Mouse (Mus musculus): ENCODE results near the gene Vps4a. TPM values are rescaled to one million over a fixed set of nuclear protein-coding genes. Genes with fewer than 3 reads are reported as not detected.

Gene Vps4a
- polyA plus RNA-seq, 1 experiment from 2014 or later, result 41.4 TPM

- DNase-seq (ENCODE audit: low spot score) (no peak), ATAC-seq (ENCODE audit: low FRiP score, low TSS enrichment) (no peak)
- no peak for TF ChIP-seq EP300 (optimal IDR thresholded peaks at IDR 0.05)
- no peak for TF ChIP-seq CTCF (IDR thresholded peaks at IDR 0.05; ENCODE audit: low read depth)
- Histone ChIP-seq H3K27ac (replicated peaks) (no peak overlapping the region), H3K4me2 (replicated peaks; ENCODE audit: low read depth) (no peak overlapping the region), H3K4me3 (ENCODE audit: low read depth, low read length) (no peak overlapping the region), H3K4me1 (replicated peaks; ENCODE audit: control insufficient read depth, insufficient read depth) (0 out of 2 replicates have a peak, but pooled peaks cover 2% of the 10 kb centered on the region), H3K9me3 (ENCODE audit: control insufficient read depth, low read length) (no peaks in the 10 kb centered on the region), H3K9ac (ENCODE audit: low read length) (no peak overlapping the region), H3K27me3 (ENCODE audit: control insufficient read depth, insufficient read depth, low read length) (no peaks in the 10 kb centered on the region), H3K36me3 (ENCODE audit: control insufficient read depth, insufficient read depth, low read length) (peaks cover 13% of the 10 kb centered on the region; the same call in 1 of the 2 replicates)
- 93% methylated on average over 8 of the region's 8 CpGs for WGBS
Measured at GRCm38 (mm10) chr8:107052046-107052445, 21.0 kb downstream of the Vps4a start.

- Histone ChIP-seq H3K36me3 (ENCODE audit: control insufficient read depth, insufficient read depth, low read length) (peaks cover 16% of the 10 kb centered on the region; the same call in 1 of the 2 replicates), H3K4me1 (replicated peaks; ENCODE audit: control insufficient read depth, insufficient read depth) (0 out of 2 replicates have a peak, but pooled peaks cover 2% of the 10 kb centered on the region), H3K9ac (ENCODE audit: low read length) (peak within 1 kb of the TSS; percentile 94), H3K27ac (replicated peaks) (peak within 1 kb of the TSS; percentile 90), H3K4me3 (ENCODE audit: low read depth, low read length) (peak within 1 kb of the TSS; percentile 96), H3K9me3 (ENCODE audit: control insufficient read depth, low read length) (no peaks in the 10 kb centered on the region), H3K27me3 (ENCODE audit: control insufficient read depth, insufficient read depth, low read length) (no peaks in the 10 kb centered on the region), H3K4me2 (replicated peaks; ENCODE audit: low read depth) (peak within 1 kb of the TSS; percentile 90)
- WGBS, result under 1% methylated on average over 87 of the region's 88 CpGs
- ATAC-seq (ENCODE audit: low FRiP score, low TSS enrichment) (peak; percentile 96), DNase-seq (ENCODE audit: low spot score) (peak; percentile 97)
- no peak for TF ChIP-seq EP300 (optimal IDR thresholded peaks at IDR 0.05)
- TF ChIP-seq CTCF (IDR thresholded peaks at IDR 0.05; ENCODE audit: low read depth), result no peak
Measured at GRCm38 (mm10) chr8:107056076-107056972, 25.3 kb downstream of the Vps4a start, which contains the start of the genes Cog8 and Nip7. Cog8 (minus strand) TSS chr8:107056689. Nip7 (plus strand) TSS chr8:107056877.

GRCm38 (mm10) chr8:107056973-107057369 is 25.9 kb downstream of the Vps4a start:
- WGBS, result under 1% methylated on average over 33 of the region's 33 CpGs
- 0 out of 2 replicates have a peak, but pooled peaks cover 2% of the 10 kb centered on the region for H3K4me1 ChIP-seq (replicated peaks; ENCODE audit: control insufficient read depth, insufficient read depth)
- peaks cover 13% of the 10 kb centered on the region; the same call in 1 of the 2 replicates for H3K36me3 ChIP-seq (ENCODE audit: control insufficient read depth, insufficient read depth, low read length)
- H3K4me2 ChIP-seq (replicated peaks; ENCODE audit: low read depth), result peak overlapping the region; percentile 90
- H3K9ac ChIP-seq (ENCODE audit: low read length), result peak overlapping the region; percentile 85
- no peak for DNase-seq (ENCODE audit: low spot score)
- no peaks in the 10 kb centered on the region for H3K9me3 ChIP-seq (ENCODE audit: control insufficient read depth, low read length)
- peak overlapping the region; percentile 67 for H3K27ac ChIP-seq (replicated peaks)
- peak overlapping the region; percentile 96 for H3K4me3 ChIP-seq (ENCODE audit: low read depth, low read length)
- ATAC-seq (ENCODE audit: low FRiP score, low TSS enrichment), result peak; percentile 70
- no peak for TF ChIP-seq EP300 (optimal IDR thresholded peaks at IDR 0.05)
- 0 out of 2 replicates have a peak, but pooled peaks have one; percentile 22 for TF ChIP-seq CTCF (IDR thresholded peaks at IDR 0.05; ENCODE audit: low read depth)
- H3K27me3 ChIP-seq (ENCODE audit: control insufficient read depth, insufficient read depth, low read length), result no peaks in the 10 kb centered on the region

- no peak overlapping the region for H3K4me3 ChIP-seq (ENCODE audit: low read depth, low read length)
- H3K9ac ChIP-seq (ENCODE audit: low read length), result no peak overlapping the region
- 45% methylated on average over 1 of the region's 1 CpGs for WGBS
- ATAC-seq (ENCODE audit: low FRiP score, low TSS enrichment), result peak; percentile 61; the same call in 1 of the 2 replicates
- H3K27me3 ChIP-seq (ENCODE audit: control insufficient read depth, insufficient read depth, low read length), result no peaks in the 10 kb centered on the region
- DNase-seq (ENCODE audit: low spot score), result no peak
- no peak overlapping the region for H3K27ac ChIP-seq (replicated peaks)
- no peaks in the 10 kb centered on the region for H3K9me3 ChIP-seq (ENCODE audit: control insufficient read depth, low read length)
- TF ChIP-seq EP300 (optimal IDR thresholded peaks at IDR 0.05), result no peak
- TF ChIP-seq CTCF (IDR thresholded peaks at IDR 0.05; ENCODE audit: low read depth), result no peak
- H3K4me1 ChIP-seq (replicated peaks; ENCODE audit: control insufficient read depth, insufficient read depth), result no peaks in the 10 kb centered on the region
- H3K4me2 ChIP-seq (replicated peaks; ENCODE audit: low read depth), result no peak overlapping the region
- H3K36me3 ChIP-seq (ENCODE audit: control insufficient read depth, insufficient read depth, low read length), result peaks cover 4% of the 10 kb centered on the region; the same call in 1 of the 2 replicates
Measured at GRCm38 (mm10) chr8:107062613-107063012, 31.6 kb downstream of the Vps4a start.

GRCm38 (mm10) chr8:107065511-107066496 is 34.8 kb downstream of the Vps4a start, which contains the start of gene Tmed6:
Tmed6 (minus strand) TSS chr8:107065644.
- ATAC-seq (ENCODE audit: low FRiP score, low TSS enrichment) (peak; percentile 71), DNase-seq (ENCODE audit: low spot score) (peak; percentile 66)
- Histone ChIP-seq H3K9me3 (ENCODE audit: control insufficient read depth, low read length) (no peaks in the 10 kb centered on the region), H3K9ac (ENCODE audit: low read length) (no peak within 1 kb of the TSS), H3K4me1 (replicated peaks; ENCODE audit: control insufficient read depth, insufficient read depth) (no peaks in the 10 kb centered on the region), H3K27me3 (ENCODE audit: control insufficient read depth, insufficient read depth, low read length) (no peaks in the 10 kb centered on the region), H3K4me3 (ENCODE audit: low read depth, low read length) (no peak within 1 kb of the TSS), H3K4me2 (replicated peaks; ENCODE audit: low read depth) (no peak within 1 kb of the TSS), H3K36me3 (ENCODE audit: control insufficient read depth, insufficient read depth, low read length) (no peaks in the 10 kb centered on the region), H3K27ac (replicated peaks) (no peak within 1 kb of the TSS)
- 46% methylated on average over 17 of the region's 17 CpGs for WGBS
- TF ChIP-seq CTCF (IDR thresholded peaks at IDR 0.05; ENCODE audit: low read depth), result no peak
- TF ChIP-seq EP300 (optimal IDR thresholded peaks at IDR 0.05), result no peak
